Mouse (Mus musculus): ENCODE measurements at regions not wholly inside any gene's neighbourhood (a gene's known extent, or its start where the extent isn't known, plus 50 kb on each side); places are given as distances from the start of the nearest gene placed in this dataset.

- Histone ChIP-seq H3K36me3 (no peaks in the 10 kb centered on the region), H3K4me1 (replicated peaks) (no peaks in the 10 kb centered on the region)
- ATAC-seq: no peak
Observed at GRCm38 (mm10) chr4:22263903-22264302, 93.4 kb upstream of the Fbxl4 start.

GRCm38 (mm10) chr4:22269064-22269463 is 88.3 kb upstream of the Fbxl4 start:
- Histone ChIP-seq H3K36me3 (no peaks in the 10 kb centered on the region), H3K9ac (no peak overlapping the region), H3K4me2 (replicated peaks) (no peak overlapping the region), H3K9me3 (no peaks in the 10 kb centered on the region), H3K27ac (no peak overlapping the region), H3K4me1 (replicated peaks) (no peaks in the 10 kb centered on the region), H3K4me3 (replicated peaks) (no peak overlapping the region), H3K27me3 (replicated peaks) (no peaks in the 10 kb centered on the region)
- no peak for ATAC-seq
- WGBS: 73% methylated on average over 6 of the region's 6 CpGs

More at GRCm38 (mm10) chr4:22263903-22264302, 93.4 kb upstream of the Fbxl4 start:
- Histone ChIP-seq H3K9me3 (no peaks in the 10 kb centered on the region), H3K4me2 (replicated peaks) (no peak overlapping the region), H3K27ac (no peak overlapping the region), H3K9ac (no peak overlapping the region), H3K27me3 (replicated peaks) (no peaks in the 10 kb centered on the region), H3K4me3 (replicated peaks) (no peak overlapping the region)
- 52% methylated on average over 6 of the region's 6 CpGs for WGBS

DNA sequence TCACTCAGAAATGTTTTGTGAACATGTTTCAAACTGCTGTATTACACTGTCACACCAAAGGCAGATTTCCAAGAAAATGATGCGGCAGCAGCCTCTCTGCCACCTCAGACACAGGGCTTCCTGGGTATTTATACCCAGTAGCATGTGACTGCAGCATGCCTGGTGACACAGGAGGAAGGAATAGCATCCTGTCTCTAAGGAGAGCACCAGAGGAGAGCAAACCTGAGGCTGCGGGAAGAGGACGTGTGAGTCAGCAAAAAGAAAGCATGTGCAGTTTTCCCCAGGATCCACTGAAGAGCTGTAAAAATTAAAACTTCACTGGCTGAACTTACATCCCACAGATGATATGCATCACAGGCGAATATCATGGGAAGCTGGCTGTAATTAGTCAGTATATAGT is 83.2 kb upstream of the Fbxl4 start:
- no peaks in the 10 kb centered on the region for H3K36me3 ChIP-seq
- H3K4me1 ChIP-seq (replicated peaks): no peaks in the 10 kb centered on the region
- no peaks in the 10 kb centered on the region for H3K27me3 ChIP-seq (replicated peaks)
- no peak overlapping the region for H3K27ac ChIP-seq
- WGBS: 54% methylated on average over 4 of the region's 4 CpGs
- no peak for ATAC-seq
- no peaks in the 10 kb centered on the region for H3K9me3 ChIP-seq
- H3K9ac ChIP-seq: no peak overlapping the region
- no peak overlapping the region for H3K4me3 ChIP-seq (replicated peaks)
- H3K4me2 ChIP-seq (replicated peaks): no peak overlapping the region

GRCm38 (mm10) chr4:22282536-22283323 is 74.6 kb upstream of the Fbxl4 start:
- no peaks in the 10 kb centered on the region for H3K9me3 ChIP-seq
- H3K36me3 ChIP-seq: no peaks in the 10 kb centered on the region
- no peak overlapping the region for H3K4me2 ChIP-seq (replicated peaks)
- no peaks in the 10 kb centered on the region for H3K4me1 ChIP-seq (replicated peaks)
- H3K4me3 ChIP-seq (replicated peaks): no peak overlapping the region
- no peaks in the 10 kb centered on the region for H3K27me3 ChIP-seq (replicated peaks)
- ATAC-seq: no peak
- 71% methylated on average over 4 of the region's 4 CpGs for WGBS
- H3K27ac ChIP-seq: no peak overlapping the region
- H3K9ac ChIP-seq: no peak overlapping the region

DNA sequence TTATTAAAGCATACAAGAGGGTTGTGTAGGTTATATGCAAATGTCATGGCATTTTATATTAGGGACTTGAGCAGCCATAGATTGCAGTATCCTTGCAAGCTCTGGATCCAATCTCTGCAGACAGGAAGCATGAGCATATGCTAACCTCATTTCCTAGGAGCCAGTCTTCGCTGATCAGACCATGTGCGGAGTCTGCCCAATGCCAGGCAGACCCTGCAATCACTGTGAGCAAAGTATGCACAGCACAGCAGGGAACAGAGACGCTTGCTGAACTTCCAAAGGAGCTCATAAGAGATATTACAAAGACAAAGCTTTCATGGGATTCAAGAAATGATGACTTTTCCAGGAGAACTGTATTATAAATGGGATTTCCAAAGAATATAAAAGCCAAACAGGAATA is 65.2 kb upstream of the Fbxl4 start:
- H3K27me3 ChIP-seq (replicated peaks): no peaks in the 10 kb centered on the region
- no peak overlapping the region for H3K9ac ChIP-seq
- no peak for ATAC-seq
- 71% methylated on average over 3 of the region's 3 CpGs for whole genome bisulfite sequencing
- no peak overlapping the region for H3K4me3 ChIP-seq (replicated peaks)
- H3K4me2 ChIP-seq (replicated peaks): no peak overlapping the region
- no peaks in the 10 kb centered on the region for H3K9me3 ChIP-seq
- H3K36me3 ChIP-seq: no peaks in the 10 kb centered on the region
- H3K4me1 ChIP-seq (replicated peaks): no peaks in the 10 kb centered on the region
- no peak overlapping the region for H3K27ac ChIP-seq

GRCm38 (mm10) chr4:22300206-22300605 is 57.1 kb upstream of the Fbxl4 start:
- Histone ChIP-seq H3K27me3 (replicated peaks) (no peaks in the 10 kb centered on the region), H3K27ac (no peak overlapping the region), H3K4me1 (replicated peaks) (no peaks in the 10 kb centered on the region), H3K9ac (no peak overlapping the region), H3K4me2 (replicated peaks) (no peak overlapping the region), H3K36me3 (no peaks in the 10 kb centered on the region), H3K4me3 (replicated peaks) (no peak overlapping the region), H3K9me3 (no peaks in the 10 kb centered on the region)
- no peak for ATAC-seq
- 89% methylated on average over 7 of the region's 7 CpGs for WGBS

GRCm38 (mm10) chr4:22301148-22301942 is 56.0 kb upstream of the Fbxl4 start:
- Histone ChIP-seq H3K4me3 (replicated peaks) (no peak overlapping the region), H3K27me3 (replicated peaks) (no peaks in the 10 kb centered on the region), H3K9ac (no peak overlapping the region), H3K4me1 (replicated peaks) (no peaks in the 10 kb centered on the region), H3K9me3 (no peaks in the 10 kb centered on the region), H3K27ac (no peak overlapping the region), H3K36me3 (no peaks in the 10 kb centered on the region), H3K4me2 (replicated peaks) (no peak overlapping the region)
- ATAC-seq: no peak
- 82% methylated on average over 9 of the region's 9 CpGs for WGBS

DNA sequence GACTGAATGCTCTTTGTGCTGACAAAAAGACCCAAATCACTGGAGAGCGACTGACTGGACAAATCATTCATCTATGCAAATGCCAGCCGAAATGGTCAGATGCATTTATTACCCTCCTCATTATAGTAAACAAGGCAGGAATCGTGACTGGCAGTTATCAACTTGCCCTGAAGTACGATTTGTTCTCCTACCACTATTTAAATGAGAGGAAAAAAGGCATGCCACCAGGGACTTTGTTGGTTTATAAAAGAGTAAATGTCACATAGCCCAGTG is 55.5 kb upstream of the Fbxl4 start:
- ATAC-seq: no peak
- Histone ChIP-seq H3K27ac (no peak overlapping the region), H3K4me3 (replicated peaks) (no peak overlapping the region), H3K9me3 (no peaks in the 10 kb centered on the region), H3K36me3 (no peaks in the 10 kb centered on the region), H3K9ac (no peak overlapping the region), H3K4me2 (replicated peaks) (no peak overlapping the region), H3K4me1 (replicated peaks) (no peaks in the 10 kb centered on the region), H3K27me3 (replicated peaks) (no peaks in the 10 kb centered on the region)
- WGBS: 51% methylated on average over 4 of the region's 4 CpGs

- 83% methylated on average over 1 of the region's 1 CpGs for WGBS
- ATAC-seq: no peak
Observed at GRCm38 (mm10) chr4:22302262-22302661, 55.1 kb upstream of the Fbxl4 start.

More at GRCm38 (mm10) chr4:22302262-22302661, 55.1 kb upstream of the Fbxl4 start:
- Histone ChIP-seq H3K27ac (no peak overlapping the region), H3K4me1 (replicated peaks) (no peaks in the 10 kb centered on the region), H3K9me3 (no peaks in the 10 kb centered on the region), H3K36me3 (no peaks in the 10 kb centered on the region), H3K27me3 (replicated peaks) (no peaks in the 10 kb centered on the region), H3K4me2 (replicated peaks) (no peak overlapping the region), H3K9ac (no peak overlapping the region), H3K4me3 (replicated peaks) (no peak overlapping the region)

Measured in intestine, embryonic 15.5 days (tissue).